Mouse (Mus musculus) bone marrow macrophage, adult 2 months (primary cell): Measurements from ENCODE around the gene Cd80. TPM values are rescaled to one million over a fixed set of nuclear protein-coding genes. Genes with fewer than 3 reads are reported as not detected.
A peak's percentile ranks its signal among the peaks of the same experiment; 100 is the strongest.
"Not testable (repeated sequence)": the region's sequence is repeated elsewhere in the genome, so short reads cannot be mapped to it uniquely, and the experiment has no call there.

Experiments used
- H3K27ac ChIP-seq: 2 replicates; pipeline ENCODE4 v1.5.1; 2012; ENCODE audit warnings: low read depth, low read length; ENCODE audit not compliant: insufficient read depth
- H3K4me1 ChIP-seq: 2 replicates; pipeline ENCODE4 v1.6.1; 2012; ENCODE audit warnings: low read length; ENCODE audit not compliant: control insufficient read depth, insufficient read depth
- H3K4me3 ChIP-seq: 2 replicates; pipeline ENCODE4 v1.5.1; 2012; ENCODE audit warnings: mild to moderate bottlenecking, low read length, moderate library complexity; ENCODE audit not compliant: insufficient read depth
- CTCF ChIP-seq: IDR thresholded peaks from 2 replicates; pipeline ENCODE4 v1.5.1; 2012; ENCODE audit warnings: low read depth, mild to moderate bottlenecking, low read length, moderate library complexity
- POLR2A ChIP-seq: IDR thresholded peaks from 2 replicates; pipeline ENCODE4 v1.6.1; 2012; ENCODE audit warnings: mild to moderate bottlenecking, low read depth, low read length, borderline replicate concordance
- polyA plus RNA-seq: library from polyadenylated mRNA; stranded (reverse); fragments of >200 nt; gene quantifications from 2 replicates; pipeline ENCODE4 v1.2.4, GENCODE M21; 2012; ENCODE audit not compliant: missing spikeins, insufficient read depth, insufficient read length

Gene Cd80
- polyA plus RNA-seq, 1 experiment: 8.9 TPM

- Histone ChIP-seq H3K4me1 (peaks cover 4% of the 10 kb centered on the region), H3K27ac (no peak overlapping the region), H3K4me3 (no peak overlapping the region)
- no peak for TF ChIP-seq CTCF
- no peak for TF ChIP-seq POLR2A
Measured at GRCm38 (mm10) chr16:38469437-38469836, 14.1 kb downstream of the Cd80 start.

GRCm38 (mm10) chr16:38471697-38472506 lies 16.5 kb downstream of the Cd80 start:
- TF ChIP-seq POLR2A (no peak), CTCF (no peak)
- H3K4me1 ChIP-seq: peaks cover 15% of the 10 kb centered on the region

DNA sequence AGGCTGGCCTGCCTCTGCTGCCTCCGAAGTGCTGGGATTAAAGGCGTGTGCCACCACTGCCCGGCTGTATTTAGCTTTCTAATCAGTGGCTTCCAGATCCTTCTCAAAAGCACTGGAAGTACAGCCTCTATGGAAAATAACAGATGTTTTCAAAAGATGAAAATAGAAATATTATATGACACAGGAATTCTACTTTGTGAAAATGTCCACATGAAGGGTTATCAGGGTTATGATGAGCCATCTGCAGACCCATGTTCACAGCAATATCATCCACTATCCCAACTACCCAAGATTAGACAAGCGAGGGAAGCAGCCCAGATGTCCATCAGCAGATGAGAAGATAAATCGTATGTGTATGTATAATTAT lies 17.1 kb downstream of the Cd80 start:
- H3K4me1 ChIP-seq: peaks cover 14% of the 10 kb centered on the region
- H3K4me3 ChIP-seq: no peak overlapping the region
- TF ChIP-seq POLR2A (no peak), CTCF (no peak)
- H3K27ac ChIP-seq: no peak overlapping the region

More at GRCm38 (mm10) chr16:38471697-38472506, 16.5 kb downstream of the Cd80 start:
- H3K4me3 ChIP-seq: no peak overlapping the region
- H3K27ac ChIP-seq: no peak overlapping the region

- no peak for TF ChIP-seq POLR2A
- no peak for TF ChIP-seq CTCF
- no peak overlapping the region for H3K27ac ChIP-seq
- peaks cover 14% of the 10 kb centered on the region for H3K4me1 ChIP-seq
- H3K4me3 ChIP-seq: no peak overlapping the region
Measured at GRCm38 (mm10) chr16:38473661-38474060, 18.3 kb downstream of the Cd80 start.

- TF ChIP-seq POLR2A: no peak
- no peak for TF ChIP-seq CTCF
- Histone ChIP-seq H3K4me3 (no peak overlapping the region), H3K4me1 (peaks cover 14% of the 10 kb centered on the region), H3K27ac (no peak overlapping the region)
Measured at GRCm38 (mm10) chr16:38474677-38475286, 19.4 kb downstream of the Cd80 start.

- H3K27ac ChIP-seq: peak overlapping the region; percentile 75
- peaks cover 14% of the 10 kb centered on the region for H3K4me1 ChIP-seq
- H3K4me3 ChIP-seq: peak overlapping the region; percentile 54
- TF ChIP-seq POLR2A (no peak), CTCF (no peak)
Measured at GRCm38 (mm10) chr16:38475681-38476311, 20.4 kb downstream of the Cd80 start.

DNA sequence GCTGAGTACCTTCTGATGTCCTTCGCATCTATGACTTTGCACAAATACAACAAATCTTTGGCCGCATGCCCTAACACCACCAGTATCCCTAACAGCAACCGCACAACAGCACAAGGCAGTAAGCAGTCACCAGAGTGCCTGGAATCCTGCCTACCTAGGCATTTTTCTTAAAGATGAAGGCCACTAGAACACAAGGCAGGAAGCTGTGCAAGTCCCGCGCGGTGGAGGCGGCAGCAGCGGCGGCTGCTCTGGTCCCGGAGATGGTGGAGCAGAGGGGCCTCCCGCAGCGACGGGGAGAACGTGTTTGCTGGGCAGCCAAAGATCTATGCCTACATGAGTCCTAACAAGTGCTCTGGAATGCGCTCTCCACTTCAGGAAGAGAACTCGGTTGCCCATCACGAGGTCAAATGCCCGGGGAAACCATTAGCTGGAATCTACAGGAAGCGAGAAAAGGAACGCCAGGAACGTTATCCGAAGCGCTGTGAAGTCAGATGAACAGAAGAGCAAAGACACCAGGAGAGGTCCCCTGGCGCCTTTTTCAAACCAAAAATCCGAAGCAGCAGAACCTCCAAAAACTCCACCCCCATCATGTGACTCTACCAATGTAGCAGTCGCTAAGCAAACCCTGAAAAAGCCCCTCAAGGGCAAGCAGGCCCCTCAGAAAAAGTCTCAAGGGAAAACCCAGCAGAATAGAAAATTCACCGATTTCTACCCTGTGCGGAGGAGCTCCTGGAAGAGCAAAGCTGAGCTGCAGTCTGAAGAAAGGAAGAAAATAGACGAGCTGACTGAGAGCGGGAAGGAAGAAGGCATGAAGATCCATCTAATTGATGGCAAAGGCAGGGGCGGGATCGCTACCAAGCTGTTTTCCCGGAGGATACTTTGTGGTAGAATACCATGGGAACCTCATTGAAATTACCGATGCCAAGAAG lies 21.2 kb downstream of the Cd80 start:
- peak overlapping the region; percentile 54 for H3K4me3 ChIP-seq
- TF ChIP-seq CTCF (no peak), POLR2A (no peak)
- peaks cover 14% of the 10 kb centered on the region for H3K4me1 ChIP-seq
- peak overlapping the region; percentile 75 for H3K27ac ChIP-seq

GRCm38 (mm10) chr16:38477241-38477608 lies 21.9 kb downstream of the Cd80 start:
- peaks cover 14% of the 10 kb centered on the region for H3K4me1 ChIP-seq
- not testable (repeated sequence) for H3K27ac ChIP-seq, H3K4me3 ChIP-seq

- no peak for TF ChIP-seq CTCF
- H3K4me1 ChIP-seq: peaks cover 14% of the 10 kb centered on the region
- H3K4me3 ChIP-seq: no peak overlapping the region
Measured at GRCm38 (mm10) chr16:38478296-38478695, 22.9 kb downstream of the Cd80 start.

More at GRCm38 (mm10) chr16:38478296-38478695, 22.9 kb downstream of the Cd80 start:
- H3K27ac ChIP-seq: no peak overlapping the region
